Mouse (Mus musculus) frontal cortex, postnatal 36 days (tissue): ENCODE measurements around the gene Hecw2.

Experiments used
- DNase-seq, 2 experiments: peaks; one replicate each; pipeline ENCODE4 v3.0.0; 2022; ENCODE audit warnings: low spot score in 2 of 2

Gene Hecw2

GRCm38 (mm10) chr1:54118342-54118973, 76.5 kb downstream of the Hecw2 start:
- peak; percentile 47 to 80 for DNase-seq

- DNase-seq = no peak
These were observed 83.9 kb downstream of the Hecw2 start for GRCm38 (mm10) chr1:54110920-54111605.

GRCm38 (mm10) chr1:54109255-54109654, 85.7 kb downstream of the Hecw2 start:
- no peak for DNase-seq

GRCm38 (mm10) chr1:54106756-54107155, 88.2 kb downstream of the Hecw2 start:
- no peak for DNase-seq

GRCm38 (mm10) chr1:54079708-54080107, 115.3 kb downstream of the Hecw2 start:
- no peak for DNase-seq

GRCm38 (mm10) chr1:54074456-54074855, 120.5 kb downstream of the Hecw2 start:
- DNase-seq = no peak

GRCm38 (mm10) chr1:54070121-54070520, 124.8 kb downstream of the Hecw2 start:
- no peak for DNase-seq

- DNase-seq = no peak
These were observed 126.7 kb downstream of the Hecw2 start for GRCm38 (mm10) chr1:54068248-54068647.

GRCm38 (mm10) chr1:54065434-54065833, 129.5 kb downstream of the Hecw2 start:
- peak in 1 of 2 experiments; percentile 75 for DNase-seq

GRCm38 (mm10) chr1:54061078-54061477, 133.9 kb downstream of the Hecw2 start:
- no peak for DNase-seq

GRCm38 (mm10) chr1:54059731-54060130, 135.2 kb downstream of the Hecw2 start:
- no peak for DNase-seq

GRCm38 (mm10) chr1:54052771-54053170, 142.2 kb downstream of the Hecw2 start:
- no peak for DNase-seq

GRCm38 (mm10) chr1:54046923-54047322, 148.0 kb downstream of the Hecw2 start:
- no peak for DNase-seq

GRCm38 (mm10) chr1:54039062-54039461, 155.9 kb downstream of the Hecw2 start:
- no peak for DNase-seq

- no peak for DNase-seq
These were observed 177.3 kb downstream of the Hecw2 start for GRCm38 (mm10) chr1:54017686-54018085.

- no peak for DNase-seq
These were observed 179.2 kb downstream of the Hecw2 start for GRCm38 (mm10) chr1:54015739-54016138.

GRCm38 (mm10) chr1:54012414-54012813, 182.6 kb downstream of the Hecw2 start:
- DNase-seq = no peak

GRCm38 (mm10) chr1:54009418-54010064, 185.4 kb downstream of the Hecw2 start:
- DNase-seq = no peak

GRCm38 (mm10) chr1:54005860-54006386, 189.0 kb downstream of the Hecw2 start:
- DNase-seq = no peak

- DNase-seq = no peak
These were observed 191.7 kb downstream of the Hecw2 start for GRCm38 (mm10) chr1:54003288-54003687.

GRCm38 (mm10) chr1:54002077-54002476, 192.9 kb downstream of the Hecw2 start:
- DNase-seq = no peak

- DNase-seq = no peak
These were observed 197.7 kb downstream of the Hecw2 start for GRCm38 (mm10) chr1:53997239-53997638.
